Mouse (Mus musculus) hindbrain, embryonic 14.5 days (tissue): Measurements from ENCODE around the gene St13. TPM values are rescaled to one million over a fixed set of nuclear protein-coding genes. Genes with fewer than 3 reads are reported as not detected.
A peak's percentile ranks its signal among the peaks of the same experiment; 100 is the strongest.

Experiments used
- ATAC-seq: fragments of 200-750 bp; cut with Nextera tagmentation; 2 replicates; pipeline ENCODE4 v1.8.0; 2017; ENCODE audit warnings: moderate number of reproducible peaks, mild to moderate bottlenecking, moderate TSS enrichment, moderate library complexity; ENCODE audit not compliant: low FRiP score
- DNase-seq: peaks from one replicate; pipeline ENCODE4 v3.0.0-alpha.2; 2015; ENCODE audit warnings: low spot score
- H3K27ac ChIP-seq: fragments of 300-500 bp; sonication (generic); 2 replicates; pipeline ENCODE4 v1.5.1; 2014; ENCODE audit warnings: mild to moderate bottlenecking, moderate library complexity
- H3K27me3 ChIP-seq: fragments of 300-500 bp; sonication (generic); 2 replicates; pipeline ENCODE4 v1.6.1; 2014; ENCODE audit warnings: mild to moderate bottlenecking, low read length, mixed read lengths; ENCODE audit not compliant: control insufficient read depth, insufficient read depth
- H3K36me3 ChIP-seq: fragments of 300-500 bp; sonication (generic); replicated peaks from 2 replicates; pipeline ENCODE4 v1.6.1; 2014; ENCODE audit not compliant: control insufficient read depth, insufficient read depth
- H3K4me1 ChIP-seq: fragments of 300-500 bp; sonication (generic); replicated peaks from 2 replicates; pipeline ENCODE4 v1.6.1; 2014; ENCODE audit warnings: antibody characterized with exemption, low read length, mixed read lengths; ENCODE audit not compliant: control insufficient read depth, insufficient read depth
- H3K4me2 ChIP-seq: fragments of 300-500 bp; sonication (generic); replicated peaks from 2 replicates; pipeline ENCODE4 v1.6.1; 2014; ENCODE audit warnings: mild to moderate bottlenecking, moderate library complexity
- H3K4me3 ChIP-seq: fragments of 300-500 bp; sonication (generic); replicated peaks from 2 replicates; pipeline ENCODE4 v1.5.1; 2014; ENCODE audit warnings: mild to moderate bottlenecking, low read length
- H3K9ac ChIP-seq: fragments of 300-500 bp; sonication (generic); 2 replicates; pipeline ENCODE4 v1.6.1; 2014
- H3K9me3 ChIP-seq: fragments of 300-500 bp; sonication (generic); 2 replicates; pipeline ENCODE4 v1.6.1; 2016; ENCODE audit warnings: low read length; ENCODE audit not compliant: control insufficient read depth
- WGBS: fragments of 180-500 bp; shearing (Covaris S2); extraction: QIAGEN DNeasy Blood & Tissue Kit; methylation state at CpG from one replicate; pipeline ENCODE4 v1.1.7; 2014; 5-methylcytosine and 5-hydroxymethylcytosine counted together
- polyA plus RNA-seq: library from polyadenylated mRNA; unstranded; fragments of >200 nt; fragmentation: Nextera tagmentation; extraction: Ambion mirVana; gene quantifications from 2 replicates; pipeline ENCODE4 v1.2.1, GENCODE M21; 2014

The St13 gene
- polyA plus RNA-seq: 172 and 185 TPM in 2 replicates

GRCm38 (mm10) chr15:81399638-81400315 is at the start of gene St13, which contains the start of gene Xpnpep3:
TSS of gene St13 (minus strand) at chr15:81400077.
TSS of gene Xpnpep3 (plus strand) at chr15:81400138.
- peaks cover 21% of the 10 kb centered on the region for H3K4me1 ChIP-seq
- peak; percentile 98 for DNase-seq
- peak within 1 kb of the TSS; percentile 73 for H3K4me3 ChIP-seq
- H3K4me2 ChIP-seq: peak within 1 kb of the TSS; percentile 83
- under 1% methylated on average over 50 of the region's 50 CpGs for WGBS
- H3K36me3 ChIP-seq: no peaks in the 10 kb centered on the region; the same call in 1 of the 2 replicates
- no peaks in the 10 kb centered on the region for H3K27me3 ChIP-seq
- ATAC-seq: peak; percentile 99
- no peaks in the 10 kb centered on the region for H3K9me3 ChIP-seq
- peak within 1 kb of the TSS; percentile 96 for H3K9ac ChIP-seq
- peak within 1 kb of the TSS; percentile 99 for H3K27ac ChIP-seq

GRCm38 (mm10) chr15:81448463-81448862 is 48.6 kb upstream of the St13 start:
- Histone ChIP-seq H3K4me2 (no peak overlapping the region), H3K9ac (no peak overlapping the region), H3K9me3 (no peaks in the 10 kb centered on the region), H3K4me3 (no peak overlapping the region), H3K27me3 (no peaks in the 10 kb centered on the region), H3K4me1 (no peaks in the 10 kb centered on the region), H3K36me3 (peaks cover 39% of the 10 kb centered on the region), H3K27ac (no peak overlapping the region)
- DNase-seq (peak; percentile 86), ATAC-seq (0 out of 2 replicates have a peak, but pooled peaks have one; percentile 55)
- WGBS: 45% methylated on average over 3 of the region's 3 CpGs

- no peaks in the 10 kb centered on the region for H3K9me3 ChIP-seq
- no peak overlapping the region for H3K9ac ChIP-seq
- no peak overlapping the region for H3K27ac ChIP-seq
- DNase-seq: no peak
- no peak overlapping the region for H3K4me2 ChIP-seq
- H3K36me3 ChIP-seq: peaks cover 41% of the 10 kb centered on the region
- H3K4me1 ChIP-seq: no peaks in the 10 kb centered on the region
- no peak for ATAC-seq
- H3K4me3 ChIP-seq: no peak overlapping the region
- H3K27me3 ChIP-seq: no peaks in the 10 kb centered on the region
Observed at GRCm38 (mm10) chr15:81439236-81439635, 39.4 kb upstream of the St13 start.

DNA sequence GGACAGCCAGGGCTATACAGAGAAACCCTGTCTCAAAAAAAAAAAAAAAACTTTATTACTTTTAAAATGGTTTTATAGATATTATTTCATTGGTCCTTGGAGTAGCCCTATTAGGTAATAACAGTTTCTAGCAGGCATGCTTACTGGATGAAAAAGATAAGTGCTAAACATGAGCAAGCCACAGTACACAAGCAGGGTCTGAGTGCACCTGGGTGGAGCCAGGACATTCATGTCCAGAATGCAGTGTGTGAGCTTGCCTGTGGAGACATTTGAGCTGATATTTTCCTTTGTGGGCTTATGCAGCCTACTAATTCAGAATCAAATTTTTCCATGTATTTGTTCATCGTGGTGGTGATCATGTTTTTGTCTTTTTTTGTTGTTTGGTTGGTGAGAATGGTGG is 38.5 kb upstream of the St13 start:
- ATAC-seq (no peak), DNase-seq (no peak)
- WGBS: 93% methylated on average over 1 of the region's 1 CpGs
- Histone ChIP-seq H3K9me3 (no peaks in the 10 kb centered on the region), H3K36me3 (peaks cover 39% of the 10 kb centered on the region), H3K4me1 (no peaks in the 10 kb centered on the region), H3K4me2 (no peak overlapping the region), H3K27me3 (no peaks in the 10 kb centered on the region), H3K27ac (no peak overlapping the region), H3K4me3 (no peak overlapping the region), H3K9ac (no peak overlapping the region)

GRCm38 (mm10) chr15:81431195-81431594 is 31.3 kb upstream of the St13 start:
- Histone ChIP-seq H3K9me3 (no peaks in the 10 kb centered on the region), H3K27me3 (no peaks in the 10 kb centered on the region), H3K4me1 (no peaks in the 10 kb centered on the region), H3K4me3 (no peak overlapping the region), H3K27ac (no peak overlapping the region), H3K4me2 (no peak overlapping the region), H3K9ac (no peak overlapping the region), H3K36me3 (peaks cover 53% of the 10 kb centered on the region)
- no peak for DNase-seq
- 93% methylated on average over 1 of the region's 1 CpGs for WGBS
- no peak for ATAC-seq

GRCm38 (mm10) chr15:81427947-81428346 is 28.1 kb upstream of the St13 start:
- ATAC-seq: no peak

GRCm38 (mm10) chr15:81425311-81425710 is 25.4 kb upstream of the St13 start:
- Histone ChIP-seq H3K36me3 (peaks cover 30% of the 10 kb centered on the region), H3K9me3 (no peaks in the 10 kb centered on the region), H3K27me3 (no peaks in the 10 kb centered on the region), H3K27ac (no peak overlapping the region), H3K4me2 (no peak overlapping the region), H3K4me1 (no peaks in the 10 kb centered on the region), H3K9ac (no peak overlapping the region), H3K4me3 (no peak overlapping the region)
- DNase-seq (no peak), ATAC-seq (no peak)
- WGBS: 70% methylated on average over 3 of the region's 3 CpGs

More at GRCm38 (mm10) chr15:81427947-81428346, 28.1 kb upstream of the St13 start:
- peaks cover 53% of the 10 kb centered on the region for H3K36me3 ChIP-seq
- H3K4me1 ChIP-seq: no peaks in the 10 kb centered on the region
- DNase-seq: no peak
- no peak overlapping the region for H3K27ac ChIP-seq
- H3K9ac ChIP-seq: no peak overlapping the region
- no peaks in the 10 kb centered on the region for H3K27me3 ChIP-seq
- H3K4me3 ChIP-seq: no peak overlapping the region
- no peaks in the 10 kb centered on the region for H3K9me3 ChIP-seq
- H3K4me2 ChIP-seq: no peak overlapping the region
- 98% methylated on average over 2 of the region's 2 CpGs for WGBS

DNA sequence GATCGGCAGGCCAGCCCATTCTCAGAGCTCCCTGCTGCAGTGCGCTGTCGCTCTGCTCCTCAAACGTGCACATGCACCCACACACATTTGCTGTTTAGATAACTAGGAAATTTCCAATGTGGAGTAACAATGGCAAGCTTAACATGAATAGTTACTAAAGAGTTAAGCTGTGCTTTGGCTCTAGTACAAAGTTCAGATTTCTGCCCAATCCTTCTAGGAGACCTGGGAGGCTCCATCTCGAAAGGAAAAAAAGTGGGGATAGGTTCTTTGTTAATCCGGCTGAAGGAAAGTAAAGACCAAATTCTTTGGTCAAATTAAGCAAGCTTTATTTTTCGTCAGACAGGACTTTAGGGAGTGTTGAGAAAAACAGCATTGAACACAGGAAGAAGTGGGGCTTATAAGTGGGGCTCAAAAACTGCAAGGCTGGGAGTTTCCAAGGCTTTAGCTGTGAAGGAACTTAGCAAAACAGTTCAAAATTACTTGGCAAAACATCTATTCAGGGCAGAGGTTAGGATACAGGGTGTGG is 22.3 kb upstream of the St13 start:
- Histone ChIP-seq H3K4me2 (no peak overlapping the region), H3K27ac (no peak overlapping the region), H3K9me3 (no peaks in the 10 kb centered on the region), H3K4me1 (no peaks in the 10 kb centered on the region), H3K9ac (no peak overlapping the region), H3K36me3 (peaks cover 5% of the 10 kb centered on the region), H3K27me3 (no peaks in the 10 kb centered on the region), H3K4me3 (no peak overlapping the region)
- WGBS: 81% methylated on average over 7 of the region's 7 CpGs
- no peak for ATAC-seq
- DNase-seq: no peak

GRCm38 (mm10) chr15:81421454-81421853 is 21.6 kb upstream of the St13 start:
- Histone ChIP-seq H3K9me3 (no peaks in the 10 kb centered on the region), H3K27ac (no peak overlapping the region), H3K9ac (no peak overlapping the region), H3K4me2 (no peak overlapping the region), H3K27me3 (no peaks in the 10 kb centered on the region), H3K4me1 (no peaks in the 10 kb centered on the region), H3K36me3 (0 out of 2 replicates have a peak, but pooled peaks cover 3% of the 10 kb centered on the region), H3K4me3 (no peak overlapping the region)
- 88% methylated on average over 1 of the region's 1 CpGs for WGBS
- ATAC-seq (no peak), DNase-seq (no peak)
